Mouse (Mus musculus) ovary, adult 18-20 months (tissue): ENCODE results near the gene Snx6.
"Not testable (repeated sequence)": the region's sequence is repeated elsewhere in the genome, so short reads cannot be mapped to it uniquely, and the experiment has no call there.

ENCODE experiments used
- DNase-seq: peaks from one replicate; pipeline ENCODE4 v3.0.0; 2022; ENCODE audit warnings: low spot score, mixed read lengths

The Snx6 gene

DNA sequence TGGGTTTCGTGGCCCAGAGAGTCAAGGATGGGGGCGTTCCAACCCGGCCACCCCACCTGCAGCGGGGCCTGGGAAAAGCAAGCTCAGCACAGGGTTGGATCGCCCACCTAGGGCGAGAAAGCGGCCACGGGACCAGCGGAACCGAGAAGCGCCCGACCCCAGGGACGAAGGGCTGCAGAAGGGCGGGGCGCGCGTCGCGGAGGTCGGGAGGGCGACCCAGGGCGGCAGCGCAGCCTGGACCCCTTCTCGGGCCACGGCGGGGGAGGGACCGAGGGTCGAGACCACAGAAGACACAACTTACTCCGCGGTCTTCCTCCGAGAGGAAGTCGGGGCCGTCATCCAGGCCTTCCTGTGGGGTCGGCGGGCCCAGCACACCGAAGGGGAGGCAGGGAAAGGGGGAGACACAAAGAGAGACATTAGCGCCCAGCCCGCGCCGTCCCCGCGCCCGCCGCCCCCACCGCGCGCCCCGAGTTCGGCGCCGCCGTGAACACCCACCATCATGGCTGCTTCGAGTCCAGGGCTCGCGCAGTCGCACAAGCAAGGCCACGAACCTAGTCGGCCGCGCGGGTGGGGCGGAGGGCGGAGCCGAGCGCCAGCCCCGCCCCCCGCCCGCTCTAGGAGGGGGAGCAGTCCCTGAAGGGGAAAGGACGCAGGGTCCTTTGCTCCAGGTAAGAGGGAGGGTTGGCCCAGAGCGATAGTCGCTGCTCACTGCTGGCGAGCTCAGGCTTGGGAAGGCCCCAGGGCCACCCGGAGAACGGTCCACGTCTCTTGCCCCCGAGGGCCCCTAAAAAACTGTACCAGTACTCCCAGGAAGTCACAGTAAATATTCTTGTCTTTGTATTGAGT is at the start of gene Snx6:
Gene Snx6 (minus strand): TSS at position 551 of the 846 bp plus-strand sequence.
- peak; percentile 75 for DNase-seq

DNA sequence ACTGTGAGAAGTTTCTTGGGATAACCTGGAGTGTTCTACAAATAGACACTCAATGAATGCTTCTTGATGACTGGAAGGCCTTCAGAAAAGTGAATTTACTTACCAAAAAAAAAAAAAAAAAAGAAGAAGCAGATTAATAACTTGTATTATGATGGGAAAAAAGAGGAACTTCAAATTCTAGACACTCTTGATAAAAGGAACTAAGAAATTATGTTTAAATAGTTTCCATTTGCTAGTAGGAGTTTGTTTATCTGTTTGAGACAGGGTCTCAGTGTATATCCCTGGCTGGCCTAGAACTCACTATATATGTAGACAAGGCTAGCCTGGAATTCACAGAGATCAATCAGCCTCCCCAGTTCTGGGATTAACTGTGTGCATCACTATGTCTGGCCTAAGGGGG is 48.9 kb upstream of the Snx6 start:
- DNase-seq = no peak

DNA sequence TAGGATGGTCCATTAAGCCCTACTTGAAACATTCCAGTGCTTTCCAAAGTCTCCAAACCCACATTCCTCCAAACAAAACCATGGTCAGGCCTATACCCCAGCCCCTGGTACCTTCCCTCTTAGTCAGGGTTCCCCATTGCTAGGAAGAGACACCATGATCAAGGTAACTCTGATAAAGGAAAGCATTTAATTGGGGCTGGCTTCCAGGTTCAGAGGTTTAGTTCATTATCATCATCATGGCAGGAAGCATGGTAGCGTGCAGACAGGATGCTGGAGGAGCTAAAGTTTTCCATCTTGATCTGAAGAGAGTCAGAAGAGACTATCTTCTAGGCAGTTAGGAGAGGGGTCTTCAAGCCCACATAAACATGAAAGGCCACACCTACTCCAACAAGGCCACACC is 46.1 kb upstream of the Snx6 start:
- DNase-seq = no peak

DNA sequence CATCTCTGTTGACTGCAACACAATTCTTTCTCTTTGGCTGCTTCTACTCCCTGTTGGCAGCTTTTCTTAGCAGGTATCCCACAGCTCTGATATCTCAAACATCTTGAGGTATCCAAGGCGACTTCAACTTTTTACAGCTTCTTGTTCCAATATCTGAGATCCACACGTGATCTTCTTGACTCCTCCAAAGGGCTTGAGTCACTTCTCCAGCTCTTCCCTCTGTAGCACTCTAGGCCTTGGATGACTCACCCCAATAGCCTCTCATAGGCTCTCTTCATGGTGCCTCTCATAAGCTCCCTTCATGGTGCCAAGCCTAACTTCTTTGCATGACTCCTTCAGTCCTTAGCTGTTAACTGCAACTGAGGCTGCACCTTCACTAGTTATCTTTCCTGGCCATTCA is 44.3 kb upstream of the Snx6 start:
- no peak for DNase-seq

DNA sequence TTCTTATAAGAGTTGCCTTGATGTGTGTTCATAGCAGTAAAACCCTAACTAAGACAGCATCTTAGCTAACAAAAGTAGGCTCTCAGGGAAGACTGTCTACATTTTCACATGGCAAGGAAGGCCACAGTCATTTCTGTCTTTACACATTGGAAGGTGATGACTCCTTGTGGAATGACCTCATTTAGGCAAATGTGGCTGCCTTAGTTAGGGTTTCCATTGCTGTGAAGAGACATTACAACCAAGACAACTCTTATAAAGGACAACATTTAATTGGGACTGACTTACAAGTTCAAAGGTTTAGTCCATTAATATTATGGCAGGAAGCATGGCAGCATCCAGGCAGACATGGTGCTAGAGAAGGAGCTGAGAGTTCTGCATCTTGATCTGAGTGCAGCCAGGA is 43.4 kb upstream of the Snx6 start:
- no peak for DNase-seq

DNA sequence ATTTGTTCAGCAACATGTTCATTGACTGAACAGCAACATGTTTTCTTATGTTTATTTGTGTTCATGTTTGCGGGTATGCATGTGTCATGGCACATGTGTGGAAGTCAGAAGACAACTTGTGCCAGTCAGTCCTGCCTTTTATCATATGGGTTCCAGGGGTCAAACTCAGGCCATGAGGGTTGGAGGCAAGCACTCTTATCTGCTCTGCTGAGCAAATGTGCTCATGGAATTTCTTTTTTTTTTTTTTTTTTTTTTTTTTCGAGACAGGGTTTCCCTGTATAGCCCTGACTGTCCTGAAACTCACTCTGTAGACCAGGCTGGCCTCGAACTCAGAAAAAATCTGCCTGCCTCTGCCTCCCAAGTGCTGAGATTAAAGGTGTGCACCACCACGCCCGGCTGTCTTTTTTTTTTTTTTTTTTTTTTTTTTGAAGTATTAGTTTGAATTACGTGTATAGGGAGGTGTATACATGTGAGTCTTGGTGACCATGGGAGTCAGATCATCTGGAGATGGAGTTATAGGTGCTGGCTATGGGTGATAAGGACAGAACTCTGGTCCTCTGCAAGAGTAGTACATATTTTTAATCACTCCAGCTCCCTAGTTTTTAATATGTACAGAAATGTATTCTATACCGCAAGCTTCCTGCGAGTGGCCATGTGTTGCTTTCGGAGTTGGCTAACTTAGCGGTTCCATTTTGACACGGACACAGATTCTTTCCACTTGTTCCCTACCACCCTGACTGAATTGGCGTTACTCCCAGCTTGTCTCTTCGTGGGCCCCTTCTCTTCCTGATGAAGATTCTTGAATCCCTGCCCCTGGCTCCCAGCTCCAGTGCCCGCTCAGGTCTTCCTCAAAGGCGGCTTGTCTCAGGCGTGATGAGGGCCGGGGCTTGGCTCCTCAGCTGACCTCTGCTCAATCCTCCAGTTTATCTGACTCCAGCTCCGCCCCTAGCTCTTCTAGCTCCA is 40.4 kb upstream of the Snx6 start:
- no peak for DNase-seq

DNA sequence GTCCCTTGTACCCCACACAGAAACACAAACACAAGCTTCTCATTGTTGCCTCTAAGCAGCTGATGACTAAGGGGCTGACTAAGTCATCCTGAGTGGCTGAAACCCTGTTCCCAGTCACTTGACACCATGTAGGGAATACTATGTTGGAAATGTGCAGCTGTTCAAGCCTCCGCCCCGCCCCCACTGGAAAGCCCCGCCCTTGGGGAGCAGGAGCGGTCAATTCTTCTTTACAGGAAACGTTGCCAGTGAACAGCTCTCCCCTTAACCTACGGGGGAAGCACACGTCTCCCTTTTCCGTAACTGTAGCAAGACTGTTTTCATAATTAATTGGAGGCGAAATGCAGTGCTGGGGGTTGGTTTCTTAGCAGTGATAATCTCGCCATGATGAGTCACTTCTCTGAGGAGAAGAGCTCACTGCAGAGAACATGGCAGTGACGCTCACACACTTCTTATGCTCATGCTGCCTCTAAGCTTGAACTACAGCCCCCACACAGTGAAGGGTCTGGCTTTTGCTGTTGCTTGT is 39.5 kb upstream of the Snx6 start:
- peak; percentile 43 for DNase-seq

DNA sequence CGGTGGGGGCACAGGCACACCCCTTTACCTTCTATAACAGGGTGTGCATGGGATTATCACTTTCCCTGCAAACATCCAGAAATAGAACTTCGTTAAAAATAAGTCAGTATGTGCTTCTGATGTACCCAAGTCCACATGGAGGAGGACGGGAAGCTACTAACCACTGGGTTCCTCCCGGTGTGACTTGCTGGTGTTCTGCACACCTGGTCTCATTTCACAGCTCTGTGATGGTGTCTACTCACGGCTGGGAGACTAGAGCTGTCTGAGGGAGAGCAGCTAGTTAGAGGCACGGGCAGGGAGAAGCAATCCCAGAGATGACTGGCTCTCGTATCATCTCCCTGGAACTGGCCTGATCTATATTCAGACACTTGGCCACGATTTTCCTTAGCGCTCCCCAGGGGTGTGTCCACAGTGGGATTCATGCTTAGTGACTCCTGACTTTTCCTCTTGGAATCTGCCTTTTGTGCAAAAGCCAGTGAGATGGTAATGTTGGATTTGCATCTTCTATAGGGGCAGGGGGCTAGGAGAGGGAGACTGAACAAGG is 38.4 kb upstream of the Snx6 start:
- no peak for DNase-seq

DNA sequence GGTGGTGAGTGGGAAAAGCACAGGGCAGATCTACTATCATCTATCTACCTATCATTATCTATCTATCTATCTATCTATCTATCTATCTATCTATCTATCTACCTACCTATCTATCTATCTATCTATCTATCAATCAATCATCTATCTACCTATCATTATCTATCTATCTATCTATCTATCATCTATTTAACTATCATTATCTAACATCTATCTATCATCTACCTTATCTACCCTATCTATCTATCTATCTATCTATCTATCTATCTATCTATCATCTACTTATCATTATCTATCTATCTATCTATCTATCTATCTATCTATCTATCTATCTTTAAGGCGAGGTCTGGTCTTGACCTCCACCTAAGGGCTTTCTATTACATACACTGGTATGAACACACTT is 36.4 kb upstream of the Snx6 start:
- DNase-seq = not testable (repeated sequence)

DNA sequence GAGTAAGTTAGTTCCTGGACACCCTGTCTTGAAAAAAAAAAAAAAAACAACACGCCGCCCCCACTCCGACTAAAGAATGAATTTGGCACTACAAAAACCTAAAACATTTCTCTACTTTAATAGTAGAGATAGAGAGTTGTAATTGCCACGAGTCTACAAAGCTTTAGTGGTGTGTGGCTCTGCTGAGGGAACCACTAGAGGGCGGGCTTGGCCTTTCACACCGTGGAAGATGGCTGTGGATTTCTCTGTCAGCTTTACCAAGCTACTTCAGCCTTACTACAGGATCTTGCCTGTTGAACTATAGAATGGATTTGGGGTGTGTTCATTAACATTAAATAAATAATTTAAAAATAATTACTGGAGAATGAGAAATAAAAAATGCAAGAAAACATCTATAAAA is 35.1 kb upstream of the Snx6 start:
- DNase-seq = peak; percentile 55

DNA sequence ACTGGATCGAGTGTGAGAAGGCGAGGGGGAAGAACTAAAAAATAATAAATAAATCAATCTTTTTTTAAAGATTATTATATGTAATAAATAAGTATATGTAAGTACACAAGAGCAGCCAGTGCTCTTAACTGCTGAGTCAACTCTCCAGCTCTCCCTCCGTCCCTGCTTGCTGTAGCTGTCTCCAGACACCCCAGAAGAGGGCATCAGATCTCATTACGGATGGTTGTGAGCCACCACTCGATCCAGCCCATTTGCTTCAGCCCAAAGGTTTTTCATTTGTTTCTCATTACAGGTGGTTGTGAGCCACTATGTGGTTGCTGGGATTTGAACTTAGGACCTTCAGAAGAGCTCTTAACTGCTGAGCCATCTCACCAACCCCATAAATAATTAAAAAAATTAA is 34.4 kb upstream of the Snx6 start:
- DNase-seq = no peak

DNA sequence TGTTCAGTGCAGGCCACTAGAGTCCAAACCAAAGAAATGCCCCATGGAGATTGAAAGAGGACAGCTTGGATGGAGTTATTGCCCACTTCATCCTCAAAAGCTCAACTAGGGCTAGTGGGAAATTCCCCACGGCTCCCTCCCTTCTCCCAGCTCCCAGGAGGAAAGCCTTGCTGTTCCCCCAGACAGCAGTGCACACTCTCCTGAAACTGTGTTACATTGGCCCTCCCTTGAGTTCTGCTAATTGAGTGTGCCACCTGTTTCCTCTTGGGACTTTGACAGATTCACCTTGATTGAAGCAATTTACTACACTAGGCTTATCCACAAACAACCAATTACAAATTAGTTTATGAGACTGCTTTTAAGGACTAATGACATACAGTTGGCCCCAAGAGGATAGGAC is 32.5 kb upstream of the Snx6 start:
- DNase-seq = no peak

DNA sequence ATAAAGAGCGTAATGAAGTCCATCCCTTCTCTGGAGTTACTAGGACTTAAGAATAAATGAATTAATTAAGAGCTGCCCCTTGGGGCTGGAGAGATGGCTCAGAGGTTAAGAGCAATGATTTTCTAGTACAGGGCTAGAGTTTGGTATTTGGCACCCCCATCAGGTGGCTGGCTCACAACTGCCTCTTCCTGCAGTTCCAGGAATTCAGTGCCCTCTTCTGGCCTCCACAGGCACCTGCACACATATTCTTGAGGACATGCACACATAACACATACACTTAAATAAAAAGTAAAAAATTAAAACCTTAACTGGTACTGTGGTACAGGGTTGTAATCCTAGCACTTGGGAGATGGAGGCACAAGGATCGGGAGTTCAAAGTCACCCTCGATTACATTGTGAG is 29.7 kb upstream of the Snx6 start:
- no peak for DNase-seq

DNA sequence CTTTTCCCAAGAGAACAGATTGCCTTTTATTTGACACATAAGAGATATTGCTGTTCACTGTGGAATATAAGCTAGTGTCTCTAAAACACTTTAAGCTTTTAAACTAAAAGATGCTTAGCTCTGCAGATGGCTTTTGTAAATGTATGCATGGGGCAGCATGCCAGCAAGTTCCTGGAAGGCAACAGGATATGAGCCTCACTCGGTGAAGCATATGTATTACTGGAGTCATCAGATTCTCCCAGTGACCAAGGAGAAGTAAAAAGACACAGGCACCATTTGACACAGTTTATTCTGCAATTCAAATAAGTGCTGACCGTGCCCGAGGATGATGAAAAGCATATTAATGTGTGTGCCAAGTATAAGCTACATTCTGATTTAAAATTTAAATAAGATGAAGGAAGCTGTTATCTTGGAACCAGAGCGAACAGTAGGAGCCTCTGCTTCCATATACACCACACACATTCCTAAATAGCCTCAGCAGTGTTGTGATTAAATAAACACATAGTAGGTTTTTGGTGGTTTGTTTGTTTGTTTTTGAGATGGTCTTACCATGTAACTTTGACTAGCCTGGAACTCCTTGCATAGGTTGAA is 27.4 kb upstream of the Snx6 start:
- DNase-seq = no peak

DNA sequence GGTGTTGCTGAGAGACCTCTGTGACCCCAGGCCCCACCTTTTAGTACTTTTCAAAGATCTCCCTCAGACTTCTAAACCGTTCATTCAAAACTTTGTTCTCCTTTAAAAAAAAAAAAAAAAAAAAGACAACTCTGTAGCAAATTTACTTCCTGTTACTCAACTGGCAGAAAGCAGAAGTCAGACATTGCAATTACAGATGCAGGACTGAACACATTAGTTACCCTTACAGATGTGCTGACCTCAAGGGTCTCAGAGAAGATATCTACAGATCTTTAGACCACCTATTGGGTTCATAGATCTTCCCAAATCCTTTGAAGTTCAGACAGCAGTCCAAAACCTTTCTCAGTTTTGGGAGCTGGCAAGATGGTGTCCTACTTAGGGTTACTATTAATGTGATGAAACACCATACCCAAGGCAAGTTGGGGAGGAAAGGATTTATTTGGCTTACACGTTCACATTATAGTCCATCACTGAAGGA is 25.2 kb upstream of the Snx6 start:
- no peak for DNase-seq

DNA sequence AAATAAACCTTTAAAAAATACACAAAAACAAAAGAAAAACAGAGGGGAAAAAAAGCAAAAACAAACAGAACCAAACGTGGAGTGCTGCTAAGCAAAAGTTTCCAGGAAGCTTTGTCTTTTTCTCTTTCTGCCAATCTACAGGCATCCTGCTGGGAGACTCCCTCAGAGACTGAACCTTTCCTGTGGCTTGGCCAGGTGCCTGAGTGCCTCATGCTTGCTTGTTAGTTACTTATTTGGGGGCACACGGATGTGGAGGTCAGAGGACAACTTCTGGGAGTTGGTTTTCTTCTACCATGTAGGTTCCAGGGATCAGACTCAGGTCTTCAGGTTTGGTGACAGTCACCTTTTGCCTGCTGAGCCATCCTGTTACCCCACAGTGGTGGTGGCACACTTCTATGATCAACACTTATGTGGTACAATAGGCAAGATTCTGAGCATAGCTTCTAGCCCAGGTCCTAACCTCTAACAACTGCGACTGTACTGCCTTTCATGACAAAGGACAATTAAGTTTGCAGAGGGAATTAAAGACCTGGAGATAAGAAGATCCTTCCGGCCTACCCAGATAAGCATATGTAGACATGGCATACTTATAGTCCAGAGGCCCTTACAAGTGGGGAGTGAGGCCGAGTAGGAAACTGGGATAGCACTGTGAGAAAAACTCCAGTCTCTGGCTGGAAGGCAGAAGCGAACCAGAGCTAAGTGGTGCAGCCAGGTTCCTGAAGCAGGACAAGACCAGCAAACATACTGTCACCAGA is 23.9 kb upstream of the Snx6 start:
- DNase-seq = no peak

DNA sequence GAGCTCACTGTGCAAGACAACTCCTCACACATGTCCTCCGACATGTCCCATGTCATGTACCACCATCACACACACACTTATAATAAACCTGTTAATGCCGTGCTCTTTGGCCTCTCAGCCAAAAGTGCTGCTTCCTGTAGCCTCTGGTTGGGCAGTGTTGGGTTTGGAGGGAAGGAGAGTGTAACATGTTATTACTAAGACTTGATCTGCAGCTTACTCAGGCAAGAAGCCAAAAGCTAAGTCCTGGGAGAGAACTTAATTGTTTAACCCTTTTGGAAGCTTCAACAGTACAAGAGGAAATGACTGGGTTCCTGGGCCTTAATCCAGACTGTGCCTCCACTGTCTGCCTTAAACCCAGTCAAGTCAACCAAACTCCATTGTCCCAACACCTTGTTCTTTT is 14.6 kb upstream of the Snx6 start:
- DNase-seq = no peak

DNA sequence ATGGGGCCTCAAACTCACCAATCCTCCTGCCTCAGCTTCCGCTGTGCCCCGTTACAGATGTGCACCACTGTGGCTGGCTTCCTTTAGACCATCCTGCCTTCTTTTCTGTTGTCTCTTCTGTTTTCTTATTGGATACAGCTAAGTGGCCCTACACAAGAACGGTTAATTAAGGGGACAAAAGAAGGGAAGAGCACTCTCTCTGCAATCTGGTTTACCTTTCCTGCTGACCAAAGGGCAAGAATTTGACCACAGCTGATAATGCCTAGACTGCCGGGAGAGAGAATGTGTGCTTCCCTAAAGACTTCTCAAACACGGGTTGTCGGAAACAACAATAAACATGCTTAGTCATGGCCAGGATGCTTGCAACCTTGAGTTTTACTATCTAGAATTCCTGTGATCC is 12.0 kb upstream of the Snx6 start:
- DNase-seq = no peak

DNA sequence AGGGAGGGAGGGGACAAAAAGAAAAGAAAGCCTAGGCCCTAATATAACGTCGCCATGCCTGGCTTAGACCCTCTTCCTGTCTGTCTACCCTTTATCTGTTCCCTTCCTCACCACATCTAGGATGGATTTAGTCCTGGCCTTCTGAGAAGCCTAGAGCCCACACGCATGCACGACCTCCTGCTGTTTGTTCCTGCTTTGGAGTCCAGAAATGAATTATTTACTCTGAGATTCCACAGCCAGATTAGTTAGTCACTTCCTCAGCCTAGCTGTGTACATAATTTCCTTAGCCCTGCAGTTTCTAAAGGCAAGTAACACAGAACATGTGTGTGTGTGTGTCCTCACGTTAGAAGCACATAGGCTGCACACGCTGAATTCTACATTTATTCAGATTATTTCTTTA is 10.6 kb upstream of the Snx6 start:
- DNase-seq = no peak

DNA sequence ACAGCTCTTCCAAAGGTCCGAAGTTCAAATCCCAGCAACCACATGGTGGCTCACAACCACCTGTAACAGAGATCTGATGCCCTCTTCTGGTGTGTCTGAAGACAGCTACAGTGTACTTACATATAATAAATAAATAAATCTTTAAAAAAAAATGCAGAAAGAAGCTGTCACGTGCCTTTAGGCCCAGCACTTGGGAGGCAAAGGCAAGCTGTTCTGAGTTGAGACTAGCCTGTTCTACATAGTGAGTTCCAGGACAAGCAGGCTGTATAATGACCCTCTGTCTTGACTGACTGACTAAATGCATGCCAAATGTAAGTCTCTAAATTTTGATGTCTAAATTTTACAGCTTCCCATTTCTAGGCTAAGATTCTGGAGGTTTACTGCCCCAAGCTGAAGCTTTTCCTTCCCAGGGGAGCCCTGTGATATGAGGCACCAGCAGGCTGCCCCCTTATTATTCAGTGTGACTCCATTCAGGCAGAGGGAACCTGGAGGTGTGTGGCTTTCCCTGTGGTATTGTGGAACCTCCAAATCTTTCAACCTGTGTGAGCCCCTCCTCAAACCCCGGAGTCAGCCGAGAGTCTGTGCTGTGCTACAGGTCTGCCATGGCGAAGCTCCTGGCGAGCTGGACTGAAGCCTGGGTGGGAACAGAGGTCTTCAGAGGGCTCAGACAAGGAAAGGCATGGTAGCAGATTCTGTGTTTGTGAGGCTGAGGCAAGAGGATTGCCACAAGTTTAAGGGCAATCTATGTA is 9.9 kb upstream of the Snx6 start:
- no peak for DNase-seq

DNA sequence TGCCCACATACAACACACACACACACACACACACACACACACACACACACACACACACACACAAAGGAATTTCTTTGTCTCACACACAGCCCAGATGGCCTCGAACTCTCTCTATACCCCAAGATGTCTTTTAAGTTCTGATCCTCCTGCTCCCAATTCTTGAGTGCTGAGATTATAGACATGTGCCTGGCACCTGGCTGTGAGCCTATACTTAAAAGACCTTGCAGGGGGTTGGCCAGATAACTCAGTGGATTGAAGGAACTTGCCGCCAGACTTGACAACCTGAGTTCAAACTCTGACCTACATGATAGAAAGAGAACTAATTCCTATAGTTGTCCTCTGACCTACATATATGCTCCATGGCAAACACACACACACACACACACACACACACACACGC is 8.0 kb upstream of the Snx6 start:
- DNase-seq = no peak
